In the genomic region with DNA sequence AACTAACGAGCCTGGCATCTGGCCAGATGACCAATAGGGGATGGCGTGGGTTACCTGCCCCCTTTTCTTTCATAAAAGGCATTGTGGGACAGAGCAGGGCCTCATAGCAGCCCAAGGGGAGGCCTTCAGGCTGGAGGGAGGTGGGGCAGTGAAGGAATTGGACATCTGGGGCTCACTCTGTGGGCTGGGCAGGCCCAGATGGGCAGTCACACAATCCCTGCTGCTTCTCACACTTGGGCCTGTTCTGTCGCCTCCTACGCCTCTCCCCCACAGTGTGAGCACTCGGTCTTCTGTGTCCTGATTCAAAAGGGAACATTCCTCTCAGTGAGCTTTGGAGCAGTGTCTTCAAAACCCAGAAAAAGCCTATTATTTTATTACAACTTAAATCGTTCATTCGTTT, we compare ENCODE assay signal across 9 mouse cellular contexts. TPM values are rescaled to one million over a fixed set of nuclear protein-coding genes. Genes with fewer than 3 reads are reported as not detected.
A peak's percentile ranks its signal among the peaks of the same experiment; 100 is the strongest.
DNase-seq lines count a peak whose midpoint lies in the region; ATAC-seq and TF ChIP-seq lines count a peak whose summit lies in the region.
"Had no signal": no experiment of that assay in that cellular context is flagged by ENCODE, and none has a peak within 500 bp of the region (broad histone marks: within the 10 kb centered on the region; RNA-seq: fewer than 3 reads in every experiment).

No protein-coding gene starts in this region.

- H3K9ac ChIP-seq in forebrain, postnatal 0 days: no peak overlapping the region
- H3K9ac ChIP-seq: stomach, embryonic 15.5 days had no signal

- H3K36me3 ChIP-seq in forebrain, postnatal 0 days (ENCODE audit: insufficient read depth): no peaks in the 10 kb centered on the region
- H3K36me3 ChIP-seq: stomach, embryonic 15.5 days had no signal

- WGBS in forebrain, postnatal 0 days: 34% methylated on average over 7 of the region's 7 CpGs

- no peak overlapping the region for H3K4me2 ChIP-seq in forebrain, postnatal 0 days (ENCODE audit: low read depth)
- H3K4me2 ChIP-seq: stomach, embryonic 15.5 days had no signal

- H3K4me3 ChIP-seq in forebrain, postnatal 0 days (ENCODE audit: low read depth, low read length): no peak overlapping the region
- H3K4me3 ChIP-seq: stomach, embryonic 15.5 days had no signal

- peak; percentile 80 for ATAC-seq in cerebellum, adult (ENCODE audit: insufficient number of reproducible peaks, low FRiP score, low TSS enrichment)
- ATAC-seq in forebrain, postnatal 0 days: peak; percentile 62

- H3K4me1 ChIP-seq in forebrain, postnatal 0 days (ENCODE audit: insufficient read depth): peaks cover 5% of the 10 kb centered on the region; the same call in 1 of the 2 replicates

- no peak for TF ChIP-seq CTCF in forebrain, postnatal 0 days (IDR thresholded peaks at IDR 0.05; ENCODE audit: low read depth)

- no peaks in the 10 kb centered on the region for H3K9me3 ChIP-seq in forebrain, postnatal 0 days (ENCODE audit: low read length)
- H3K9me3 ChIP-seq: stomach, embryonic 15.5 days had no signal

- no peak for DNase-seq in cerebellum, postnatal 4 days (ENCODE audit: low spot score in 2 of 2)
- DNase-seq in MN1 (ENCODE audit: low spot score): peak; percentile 71
- DNase-seq in forebrain, postnatal 0 days: no peak
- peak; percentile 77 for DNase-seq in left cerebral cortex, adult 11 months (ENCODE audit: low spot score)
- peak; percentile 75 to 89 for DNase-seq in right cerebral cortex, postnatal 10 days (ENCODE audit: low spot score in 2 of 2)
- DNase-seq in embryo, embryonic 9.5 days (ENCODE audit: extremely low spot score): no peak
- DNase-seq in lung, postnatal 25 days (ENCODE audit: low spot score): no peak

- H3K27ac ChIP-seq in forebrain, postnatal 0 days (ENCODE audit: low read depth, low read length): no peak overlapping the region

- H3K27me3 ChIP-seq in forebrain, postnatal 0 days (ENCODE audit: insufficient read depth, low read length): no peaks in the 10 kb centered on the region
- H3K27me3 ChIP-seq: stomach, embryonic 15.5 days had no signal

RNA-seq across cellular contexts. Expression of gene Ddo, which starts 8.5 kb away (rescaled TPM):
- total RNA-seq in forebrain, postnatal 0 days (2014; rRNA removed): 1.9 and 3.7 TPM in 2 replicates
- 1.2 and 3.1 TPM in 2 replicates for polyA plus RNA-seq in forebrain, postnatal 0 days (2015; fragmentation: Nextera tagmentation; extraction: Ambion mirVana)

RNA-seq across cellular contexts. Expression of gene Mettl24, which starts 44.8 kb away (rescaled TPM):
- total RNA-seq in forebrain, postnatal 0 days (2014; rRNA removed): 0.85 TPM in 1 of 2 replicates, not detected in the other
- 0.77 and 0.87 TPM in 2 replicates for polyA plus RNA-seq in forebrain, postnatal 0 days (2015; fragmentation: Nextera tagmentation; extraction: Ambion mirVana)

Comparison
In these comparisons a context has a peak if more than half of its experiments do, and no peak if none do; other contexts are left out.
1. DNase-seq: peak in MN1 (single experiment), left cerebral cortex, adult 11 months (single experiment) and right cerebral cortex, postnatal 10 days (2 of 2); none in cerebellum, postnatal 4 days (0 of 2), forebrain, postnatal 0 days (single experiment), embryo, embryonic 9.5 days (single experiment) and lung, postnatal 25 days (single experiment).